Mouse (Mus musculus) cortical plate, adult 2 months (tissue): ENCODE measurements at regions not wholly inside any gene's neighbourhood (a gene's known extent, or its start where the extent isn't known, plus 50 kb on each side); places are given as distances from the start of the nearest gene placed in this dataset.

Experiments
- H3K27ac ChIP-seq: fragments of 200-500 bp; 2 replicates; pipeline ENCODE4 v1.5.1; 2012; ENCODE audit warnings: low read length, control low read depth, inconsistent platforms; ENCODE audit not compliant: insufficient read depth
- H3K4me1 ChIP-seq: fragments of 200-500 bp; 2 replicates; pipeline ENCODE4 v1.6.1; 2011; ENCODE audit warnings: low read length; ENCODE audit not compliant: control insufficient read depth, insufficient read depth
- H3K4me3 ChIP-seq: fragments of 200-500 bp; 2 replicates; pipeline ENCODE4 v1.5.1; 2011; ENCODE audit warnings: mild to moderate bottlenecking, low read length, control low read depth; ENCODE audit not compliant: insufficient read depth
- CTCF ChIP-seq: fragments of 200-500 bp; IDR thresholded peaks from 2 replicates; pipeline ENCODE4 v1.5.1; 2011; ENCODE audit warnings: mild to moderate bottlenecking, control low read depth, low read length; ENCODE audit not compliant: insufficient read depth; ENCODE audit errors: extremely low read depth
- POLR2A ChIP-seq: fragments of 200-500 bp; IDR thresholded peaks from 2 replicates; pipeline ENCODE4 v1.6.1; 2011; ENCODE audit warnings: mild to moderate bottlenecking, low read length, control low read depth; ENCODE audit not compliant: insufficient read depth; ENCODE audit errors: extremely low read depth

GRCm38 (mm10) chr2:172094159-172094558 lies 50.9 kb upstream of the Cbln4 start:
- Histone ChIP-seq H3K27ac (no peak overlapping the region), H3K4me3 (no peak overlapping the region), H3K4me1 (no peaks in the 10 kb centered on the region)
- TF ChIP-seq POLR2A: no peak
- TF ChIP-seq CTCF: peak; percentile 21; the same call in 1 of the 2 replicates

- TF ChIP-seq CTCF (no peak), POLR2A (no peak)
These were observed 60.8 kb upstream of the Cbln4 start for GRCm38 (mm10) chr2:172103881-172104655.

GRCm38 (mm10) chr2:172105241-172105640 lies 62.0 kb upstream of the Cbln4 start:
- Histone ChIP-seq H3K27ac (no peak overlapping the region), H3K4me1 (no peaks in the 10 kb centered on the region; the same call in 1 of the 2 replicates), H3K4me3 (no peak overlapping the region)
- TF ChIP-seq CTCF (no peak), POLR2A (no peak)

More at GRCm38 (mm10) chr2:172103881-172104655, 60.8 kb upstream of the Cbln4 start:
- no peak overlapping the region for H3K27ac ChIP-seq
- H3K4me3 ChIP-seq: no peak overlapping the region
- H3K4me1 ChIP-seq: no peaks in the 10 kb centered on the region; the same call in 1 of the 2 replicates

DNA sequence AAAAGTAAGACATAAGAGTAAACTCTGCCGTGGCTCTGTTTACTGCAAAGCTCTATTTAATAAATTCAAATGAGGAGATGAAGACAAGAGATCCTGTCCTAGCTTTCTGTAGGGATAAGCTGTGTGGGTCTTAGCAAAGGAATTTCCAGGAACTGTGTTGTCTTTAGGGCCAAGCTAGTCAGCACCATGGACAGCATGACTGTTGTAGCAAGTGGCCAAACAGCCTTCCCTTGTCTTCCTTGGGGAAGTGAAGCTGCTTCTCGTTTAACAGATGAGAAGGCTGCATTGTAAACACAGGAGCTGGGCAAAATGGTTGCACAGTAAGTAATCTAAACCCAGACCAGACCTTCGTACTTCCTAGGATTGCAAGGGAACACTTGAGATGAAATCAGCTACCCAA lies 67.4 kb upstream of the Cbln4 start:
- Histone ChIP-seq H3K4me1 (no peaks in the 10 kb centered on the region), H3K27ac (no peak overlapping the region), H3K4me3 (no peak overlapping the region)
- TF ChIP-seq POLR2A: no peak
- no peak for TF ChIP-seq CTCF

DNA sequence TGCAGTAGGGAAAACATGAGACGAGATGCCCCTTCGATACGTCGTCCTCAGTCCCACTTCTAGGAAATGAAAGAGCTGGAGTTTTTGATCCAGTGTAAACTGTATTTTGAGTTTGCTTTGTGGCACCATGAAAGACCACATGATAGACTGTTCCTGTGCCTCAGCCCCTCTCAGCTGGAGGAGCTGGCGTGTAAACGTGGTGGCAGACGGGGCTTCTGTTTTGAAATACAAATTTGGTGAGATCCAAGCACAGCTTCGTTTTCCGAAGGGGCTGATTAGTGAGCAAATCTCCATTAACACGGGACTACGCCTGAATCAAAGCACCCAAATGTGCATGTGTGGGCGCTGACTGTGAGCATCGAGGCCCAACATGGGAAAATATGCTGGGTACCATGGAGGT lies 70.4 kb upstream of the Cbln4 start:
- Histone ChIP-seq H3K4me1 (no peaks in the 10 kb centered on the region), H3K27ac (no peak overlapping the region), H3K4me3 (no peak overlapping the region)
- TF ChIP-seq CTCF (no peak), POLR2A (no peak)

DNA sequence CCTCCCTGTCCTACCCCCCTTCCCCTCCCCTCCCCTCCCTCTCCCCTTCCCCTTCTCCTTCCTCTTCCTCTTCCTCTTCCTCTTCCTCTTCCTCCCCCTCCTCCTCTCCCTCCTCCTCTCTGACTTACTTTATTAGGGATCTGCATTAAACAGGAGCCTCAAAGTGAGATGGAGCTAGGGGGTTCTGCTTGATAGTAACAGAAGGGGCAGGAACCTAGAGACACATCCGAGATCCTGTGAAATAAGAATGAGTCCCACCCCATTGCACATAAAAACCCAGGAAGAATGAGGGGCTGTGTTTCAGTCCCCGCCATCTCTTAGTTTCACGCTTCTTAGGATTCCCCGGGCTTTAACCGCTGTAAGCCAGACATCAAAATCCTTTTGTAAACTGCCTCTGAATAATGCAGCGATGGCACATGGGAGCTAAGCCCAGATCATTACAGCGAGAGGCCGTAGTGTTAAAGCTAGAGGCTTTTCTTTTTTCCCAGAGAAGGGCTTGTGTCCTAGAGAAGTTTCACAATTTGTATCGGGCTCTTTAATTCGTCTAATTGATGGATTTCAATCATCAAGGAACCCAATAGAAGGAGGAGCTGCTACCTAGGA lies 72.4 kb upstream of the Cbln4 start:
- H3K4me1 ChIP-seq: no peaks in the 10 kb centered on the region
- H3K27ac ChIP-seq: no peak overlapping the region
- H3K4me3 ChIP-seq: no peak overlapping the region
- no peak for TF ChIP-seq POLR2A
- no peak for TF ChIP-seq CTCF

- TF ChIP-seq CTCF (no peak), POLR2A (no peak)
- Histone ChIP-seq H3K4me1 (peaks cover 2% of the 10 kb centered on the region; the same call in 1 of the 2 replicates), H3K27ac (no peak overlapping the region), H3K4me3 (no peak overlapping the region)
These were observed 84.3 kb upstream of the Cbln4 start for GRCm38 (mm10) chr2:172127517-172127916.

DNA sequence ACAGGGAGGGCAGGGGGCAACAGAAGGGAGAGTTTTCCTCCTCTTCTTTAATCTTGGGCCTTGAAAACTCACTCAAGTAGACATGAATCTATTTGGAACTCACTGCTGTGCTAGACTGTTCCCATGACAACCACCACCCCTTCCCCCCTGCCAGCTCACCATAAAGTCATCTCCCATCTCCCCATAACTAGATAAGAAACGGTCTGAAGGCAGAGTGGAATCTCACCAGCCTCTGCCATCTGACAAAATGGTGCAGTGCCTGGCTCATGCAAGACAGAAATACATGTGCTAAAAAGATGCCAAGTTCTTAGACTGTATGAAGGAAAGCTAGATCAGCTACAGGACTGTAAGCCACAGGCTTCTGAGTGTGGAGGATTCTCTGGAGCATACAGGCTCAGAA lies 88.0 kb upstream of the Cbln4 start:
- no peak for TF ChIP-seq CTCF
- no peak for TF ChIP-seq POLR2A
- Histone ChIP-seq H3K4me3 (no peak overlapping the region), H3K27ac (no peak overlapping the region)

GRCm38 (mm10) chr2:172132623-172133332 lies 89.5 kb upstream of the Cbln4 start:
- Histone ChIP-seq H3K4me3 (no peak overlapping the region), H3K27ac (no peak overlapping the region), H3K4me1 (peaks cover 5% of the 10 kb centered on the region)
- TF ChIP-seq CTCF: no peak
- TF ChIP-seq POLR2A: no peak

More for the DNA sequence above, 88.0 kb upstream of the Cbln4 start:
- peaks cover 7% of the 10 kb centered on the region for H3K4me1 ChIP-seq

GRCm38 (mm10) chr2:172140080-172140479 lies 96.8 kb upstream of the Cbln4 start:
- Histone ChIP-seq H3K4me1 (peaks cover 2% of the 10 kb centered on the region; the same call in 1 of the 2 replicates), H3K27ac (no peak overlapping the region), H3K4me3 (no peak overlapping the region)
- no peak for TF ChIP-seq POLR2A
- TF ChIP-seq CTCF: no peak
